Mouse (Mus musculus): ENCODE measurements around the gene Loxl1. TPM values are rescaled to one million over a fixed set of nuclear protein-coding genes. Genes with fewer than 3 reads are reported as not detected.
A peak's percentile ranks its signal among the peaks of the same experiment; 100 is the strongest.
"Not testable (repeated sequence)": the region's sequence is repeated elsewhere in the genome, so short reads cannot be mapped to it uniquely, and the experiment has no call there.

Gene Loxl1
- polyA plus RNA-seq, 1 experiment = not detected

- Histone ChIP-seq H3K4me1 (peaks cover 69% of the 10 kb centered on the region), H3K27me3 (replicated peaks) (no peaks in the 10 kb centered on the region)
Measured at GRCm38 (mm10) chr9:58272855-58273254, 40.1 kb downstream of the Loxl1 start.

GRCm38 (mm10) chr9:58272068-58272541 is 40.9 kb downstream of the Loxl1 start:
- Histone ChIP-seq H3K4me1 (peaks cover 75% of the 10 kb centered on the region), H3K36me3 (replicated peaks; ENCODE audit: low read length) (no peaks in the 10 kb centered on the region)

More at GRCm38 (mm10) chr9:58272855-58273254, 40.1 kb downstream of the Loxl1 start:
- Histone ChIP-seq H3K9me3 (no peaks in the 10 kb centered on the region), H3K36me3 (replicated peaks; ENCODE audit: low read length) (no peaks in the 10 kb centered on the region), H3K4me3 (replicated peaks) (no peak overlapping the region)
- TF ChIP-seq GATA1 (IDR thresholded peaks at IDR 0.05; ENCODE audit: borderline replicate concordance, low read length) (no peak), FLI1 (IDR thresholded peaks at IDR 0.05; ENCODE audit: low read length) (no peak)

GRCm38 (mm10) chr9:58271551-58271950 is 41.4 kb downstream of the Loxl1 start:
- H3K4me1 ChIP-seq = peaks cover 80% of the 10 kb centered on the region
- not testable (repeated sequence) for H3K27me3 ChIP-seq (replicated peaks)

More at GRCm38 (mm10) chr9:58272068-58272541, 40.9 kb downstream of the Loxl1 start:
- TF ChIP-seq GATA1 (IDR thresholded peaks at IDR 0.05; ENCODE audit: borderline replicate concordance, low read length) (no peak), FLI1 (IDR thresholded peaks at IDR 0.05; ENCODE audit: low read length) (no peak)
- Histone ChIP-seq H3K27me3 (replicated peaks) (no peaks in the 10 kb centered on the region), H3K4me3 (replicated peaks) (no peak overlapping the region), H3K9me3 (no peaks in the 10 kb centered on the region)

GRCm38 (mm10) chr9:58271109-58271508 is 41.9 kb downstream of the Loxl1 start:
- Histone ChIP-seq H3K27me3 (replicated peaks) (no peaks in the 10 kb centered on the region), H3K4me1 (peaks cover 80% of the 10 kb centered on the region), H3K36me3 (replicated peaks; ENCODE audit: low read length) (no peaks in the 10 kb centered on the region), H3K4me3 (replicated peaks) (no peak overlapping the region), H3K9me3 (no peaks in the 10 kb centered on the region)
- TF ChIP-seq GATA1 (IDR thresholded peaks at IDR 0.05; ENCODE audit: borderline replicate concordance, low read length) = no peak
- TF ChIP-seq FLI1 (IDR thresholded peaks at IDR 0.05; ENCODE audit: low read length) = no peak

More at GRCm38 (mm10) chr9:58271551-58271950, 41.4 kb downstream of the Loxl1 start:
- not testable (repeated sequence) for H3K36me3 ChIP-seq (replicated peaks; ENCODE audit: low read length); H3K9me3 ChIP-seq; H3K4me3 ChIP-seq (replicated peaks)

GRCm38 (mm10) chr9:58270081-58270480 is 42.9 kb downstream of the Loxl1 start:
- Histone ChIP-seq H3K36me3 (replicated peaks; ENCODE audit: low read length) (no peaks in the 10 kb centered on the region), H3K9me3 (no peaks in the 10 kb centered on the region), H3K27me3 (replicated peaks) (no peaks in the 10 kb centered on the region), H3K4me3 (replicated peaks) (no peak overlapping the region), H3K4me1 (peaks cover 82% of the 10 kb centered on the region)
- TF ChIP-seq FLI1 (IDR thresholded peaks at IDR 0.05; ENCODE audit: low read length) (no peak), GATA1 (IDR thresholded peaks at IDR 0.05; ENCODE audit: borderline replicate concordance, low read length) (no peak)

GRCm38 (mm10) chr9:58268384-58269313 is 44.3 kb downstream of the Loxl1 start:
- H3K4me1 ChIP-seq = peaks cover 77% of the 10 kb centered on the region
- H3K27me3 ChIP-seq (replicated peaks) = no peaks in the 10 kb centered on the region
- H3K36me3 ChIP-seq (replicated peaks; ENCODE audit: low read length) = no peaks in the 10 kb centered on the region
- H3K9me3 ChIP-seq = no peaks in the 10 kb centered on the region
- H3K4me3 ChIP-seq (replicated peaks) = no peak overlapping the region
- TF ChIP-seq FLI1 (IDR thresholded peaks at IDR 0.05; ENCODE audit: low read length) (no peak), GATA1 (IDR thresholded peaks at IDR 0.05; ENCODE audit: borderline replicate concordance, low read length) (no peak)

- Histone ChIP-seq H3K4me1 (peaks cover 71% of the 10 kb centered on the region), H3K9me3 (no peaks in the 10 kb centered on the region), H3K36me3 (replicated peaks; ENCODE audit: low read length) (peaks cover 9% of the 10 kb centered on the region), H3K4me3 (replicated peaks) (peak overlapping the region; percentile 7), H3K27me3 (replicated peaks) (no peaks in the 10 kb centered on the region)
- TF ChIP-seq GATA1 (IDR thresholded peaks at IDR 0.05; ENCODE audit: borderline replicate concordance, low read length) = no peak
- TF ChIP-seq FLI1 (IDR thresholded peaks at IDR 0.05; ENCODE audit: low read length) = no peak
Measured at GRCm38 (mm10) chr9:58267046-58267445, 45.9 kb downstream of the Loxl1 start.

GRCm38 (mm10) chr9:58266571-58267011 is 46.4 kb downstream of the Loxl1 start:
- H3K9me3 ChIP-seq = no peaks in the 10 kb centered on the region
- H3K4me3 ChIP-seq (replicated peaks) = peak overlapping the region; percentile 81
- peaks cover 14% of the 10 kb centered on the region for H3K36me3 ChIP-seq (replicated peaks; ENCODE audit: low read length)
- TF ChIP-seq FLI1 (IDR thresholded peaks at IDR 0.05; ENCODE audit: low read length) (no peak), GATA1 (IDR thresholded peaks at IDR 0.05; ENCODE audit: borderline replicate concordance, low read length) (no peak)
- H3K27me3 ChIP-seq (replicated peaks) = peaks cover under 1% of the 10 kb centered on the region
- H3K4me1 ChIP-seq = peaks cover 70% of the 10 kb centered on the region

GRCm38 (mm10) chr9:58265368-58265767 is 47.6 kb downstream of the Loxl1 start:
- TF ChIP-seq GATA1 (IDR thresholded peaks at IDR 0.05; ENCODE audit: borderline replicate concordance, low read length) (no peak), FLI1 (IDR thresholded peaks at IDR 0.05; ENCODE audit: low read length) (no peak)
- no peaks in the 10 kb centered on the region for H3K9me3 ChIP-seq
- H3K36me3 ChIP-seq (replicated peaks; ENCODE audit: low read length) = peaks cover 23% of the 10 kb centered on the region
- peaks cover 2% of the 10 kb centered on the region for H3K27me3 ChIP-seq (replicated peaks)
- H3K4me1 ChIP-seq = peaks cover 63% of the 10 kb centered on the region
- H3K4me3 ChIP-seq (replicated peaks) = no peak overlapping the region

- TF ChIP-seq GATA1 (IDR thresholded peaks at IDR 0.05; ENCODE audit: borderline replicate concordance, low read length) (no peak), FLI1 (IDR thresholded peaks at IDR 0.05; ENCODE audit: low read length) (no peak)
- H3K4me3 ChIP-seq (replicated peaks) = no peak overlapping the region
- peaks cover 46% of the 10 kb centered on the region for H3K4me1 ChIP-seq
- H3K9me3 ChIP-seq = no peaks in the 10 kb centered on the region
- H3K27me3 ChIP-seq (replicated peaks) = peaks cover 6% of the 10 kb centered on the region
- peaks cover 46% of the 10 kb centered on the region for H3K36me3 ChIP-seq (replicated peaks; ENCODE audit: low read length)
Measured at GRCm38 (mm10) chr9:58262507-58262906, 50.5 kb downstream of the Loxl1 start.
